Mouse (Mus musculus) cortical plate, adult 2 months (tissue): ENCODE measurements around the gene Cyba. TPM values are rescaled to one million over a fixed set of nuclear protein-coding genes. Genes with fewer than 3 reads are reported as not detected.
A peak's percentile ranks its signal among the peaks of the same experiment; 100 is the strongest.

Experiments
- H3K27ac ChIP-seq: fragments of 200-500 bp; 2 replicates; pipeline ENCODE4 v1.5.1; 2012; ENCODE audit warnings: low read length, control low read depth, inconsistent platforms; ENCODE audit not compliant: insufficient read depth
- H3K4me1 ChIP-seq: fragments of 200-500 bp; 2 replicates; pipeline ENCODE4 v1.6.1; 2011; ENCODE audit warnings: low read length; ENCODE audit not compliant: control insufficient read depth, insufficient read depth
- H3K4me3 ChIP-seq: fragments of 200-500 bp; 2 replicates; pipeline ENCODE4 v1.5.1; 2011; ENCODE audit warnings: mild to moderate bottlenecking, low read length, control low read depth; ENCODE audit not compliant: insufficient read depth
- CTCF ChIP-seq: fragments of 200-500 bp; IDR thresholded peaks from 2 replicates; pipeline ENCODE4 v1.5.1; 2011; ENCODE audit warnings: mild to moderate bottlenecking, control low read depth, low read length; ENCODE audit not compliant: insufficient read depth; ENCODE audit errors: extremely low read depth
- POLR2A ChIP-seq: fragments of 200-500 bp; IDR thresholded peaks from 2 replicates; pipeline ENCODE4 v1.6.1; 2011; ENCODE audit warnings: mild to moderate bottlenecking, low read length, control low read depth; ENCODE audit not compliant: insufficient read depth; ENCODE audit errors: extremely low read depth
- polyA plus RNA-seq: library from polyadenylated mRNA; depleted of rRNA; stranded (reverse); fragments of >200 nt; gene quantifications from 2 replicates; pipeline ENCODE4 v1.2.3, GENCODE M21; 2012

Gene Cyba
- polyA plus RNA-seq, 1 experiment, result 19.8 TPM

GRCm38 (mm10) chr8:122452154-122452553, 19.4 kb upstream of the Cyba start:
- H3K4me1 ChIP-seq, result peaks cover 2% of the 10 kb centered on the region
- TF ChIP-seq POLR2A, result no peak

GRCm38 (mm10) chr8:122451161-122451703, 18.5 kb upstream of the Cyba start:
- no peak overlapping the region for H3K4me3 ChIP-seq
- H3K27ac ChIP-seq, result no peak overlapping the region
- TF ChIP-seq POLR2A (no peak), CTCF (no peak)
- H3K4me1 ChIP-seq, result peaks cover 2% of the 10 kb centered on the region

More at GRCm38 (mm10) chr8:122452154-122452553, 19.4 kb upstream of the Cyba start:
- Histone ChIP-seq H3K4me3 (no peak overlapping the region), H3K27ac (no peak overlapping the region)

DNA sequence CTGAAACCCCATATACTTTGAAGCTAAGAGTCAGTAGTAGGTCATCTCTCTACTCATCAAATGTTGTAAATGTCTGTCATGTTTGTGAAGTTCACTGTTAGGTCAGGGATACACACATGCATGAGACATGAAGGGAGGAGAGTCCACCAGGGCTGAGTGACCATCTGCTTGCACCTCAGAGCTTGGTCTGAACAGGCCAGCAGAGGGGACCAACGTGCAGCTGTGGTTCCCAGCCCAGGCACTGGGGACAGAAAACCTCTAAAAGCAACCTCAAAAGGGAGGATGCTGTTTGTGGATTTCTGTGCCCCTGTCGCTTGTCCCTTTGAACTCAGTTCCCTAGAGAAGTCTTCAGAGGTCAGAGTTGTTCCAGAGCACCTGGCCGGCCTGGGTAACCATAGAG, 12.5 kb upstream of the Cyba start:
- H3K4me3 ChIP-seq, result no peak overlapping the region
- H3K4me1 ChIP-seq, result no peaks in the 10 kb centered on the region
- TF ChIP-seq POLR2A, result no peak
- no peak for TF ChIP-seq CTCF
- no peak overlapping the region for H3K27ac ChIP-seq

- no peaks in the 10 kb centered on the region for H3K4me1 ChIP-seq
- peak overlapping the region; percentile 71 for H3K4me3 ChIP-seq
- TF ChIP-seq POLR2A (peak; percentile 56), CTCF (no peak)
- peak overlapping the region; percentile 79 for H3K27ac ChIP-seq
These were observed 11.5 kb upstream of the Cyba start for GRCm38 (mm10) chr8:122444058-122444748.

GRCm38 (mm10) chr8:122443262-122444006, 10.7 kb upstream of the Cyba start, which contains the start of gene Mvd:
Mvd (minus strand) TSS chr8:122443422.
- peak; percentile 98 for TF ChIP-seq POLR2A
- TF ChIP-seq CTCF, result no peak

GRCm38 (mm10) chr8:122442781-122443180, 10.1 kb upstream of the Cyba start:
- Histone ChIP-seq H3K27ac (no peak overlapping the region), H3K4me1 (no peaks in the 10 kb centered on the region), H3K4me3 (peak overlapping the region; percentile 71)
- no peak for TF ChIP-seq CTCF
- no peak for TF ChIP-seq POLR2A

More at GRCm38 (mm10) chr8:122443262-122444006, 10.7 kb upstream of the Cyba start, which contains the start of gene Mvd:
- H3K4me3 ChIP-seq, result peak within 1 kb of the TSS; percentile 71
- H3K27ac ChIP-seq, result peak within 1 kb of the TSS; percentile 79
- H3K4me1 ChIP-seq, result no peaks in the 10 kb centered on the region

DNA sequence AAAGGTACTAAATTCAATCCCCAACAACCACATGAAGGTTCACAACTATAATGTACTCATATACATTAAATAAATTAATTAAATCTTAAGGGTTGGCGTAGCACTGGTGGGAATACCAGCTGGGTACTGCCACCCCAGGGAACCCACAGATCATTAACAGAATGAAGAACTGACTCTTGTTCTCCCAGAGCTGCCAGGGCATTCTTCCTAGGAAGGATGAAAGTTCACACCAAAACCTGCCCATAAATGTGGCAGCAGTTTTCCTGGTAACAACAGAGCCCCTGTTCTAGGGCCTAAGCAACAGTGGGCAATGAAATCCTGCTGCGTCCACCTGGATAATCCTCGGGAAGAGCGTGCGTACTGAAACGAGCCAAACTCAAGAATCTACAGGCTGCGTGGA, 9.6 kb upstream of the Cyba start:
- no peak for TF ChIP-seq POLR2A
- no peak for TF ChIP-seq CTCF
- peak overlapping the region; percentile 71 for H3K4me3 ChIP-seq
- no peak overlapping the region for H3K27ac ChIP-seq
- H3K4me1 ChIP-seq, result no peaks in the 10 kb centered on the region

DNA sequence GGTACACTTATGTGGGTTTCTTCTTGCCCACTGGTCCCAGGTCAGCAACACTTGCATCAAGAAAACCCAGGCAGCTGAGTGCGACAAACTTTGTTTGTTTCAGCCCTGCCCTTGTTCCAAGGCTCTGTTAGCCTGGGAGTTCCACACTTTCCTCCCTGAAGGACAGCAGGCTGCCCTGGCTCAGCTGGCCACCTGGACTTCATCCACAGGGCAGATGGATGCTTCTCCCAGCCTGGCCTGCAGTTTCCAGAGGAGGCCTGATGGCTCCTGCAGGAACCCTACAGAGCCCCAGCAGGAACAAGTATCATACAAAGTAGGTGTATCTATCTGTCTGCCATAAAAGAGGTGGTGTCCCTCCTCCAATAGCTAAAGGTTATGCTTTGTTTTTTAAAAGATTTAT, 8.6 kb upstream of the Cyba start:
- Histone ChIP-seq H3K4me1 (no peaks in the 10 kb centered on the region), H3K4me3 (no peak overlapping the region), H3K27ac (no peak overlapping the region)
- no peak for TF ChIP-seq CTCF
- no peak for TF ChIP-seq POLR2A

DNA sequence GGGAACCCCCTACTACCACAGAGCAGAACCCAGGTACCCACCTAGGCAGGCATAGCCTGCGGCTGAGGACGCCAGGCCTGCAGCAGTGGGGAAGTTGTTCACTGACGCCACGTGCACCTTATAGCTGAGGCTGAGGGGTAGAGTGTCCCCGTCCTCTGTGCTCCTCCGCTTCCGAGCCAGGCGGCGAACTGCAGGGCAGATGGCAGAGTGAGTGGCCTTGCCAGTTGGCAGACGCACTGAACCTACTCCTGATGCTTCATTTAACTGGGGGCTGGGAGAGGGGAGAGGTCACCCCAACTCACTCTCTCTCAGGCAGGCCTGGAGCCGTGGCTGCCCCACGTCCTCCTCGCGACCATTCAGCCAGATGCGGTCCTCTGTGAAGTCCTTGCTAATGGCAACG, 6.6 kb upstream of the Cyba start:
- H3K4me1 ChIP-seq, result no peaks in the 10 kb centered on the region
- no peak for TF ChIP-seq POLR2A
- no peak for TF ChIP-seq CTCF
- H3K27ac ChIP-seq, result no peak overlapping the region
- H3K4me3 ChIP-seq, result no peak overlapping the region
